Mouse (Mus musculus): ENCODE measurements around the gene Myof. TPM values are rescaled to one million over a fixed set of nuclear protein-coding genes. Genes with fewer than 3 reads are reported as not detected.
A peak's percentile ranks its signal among the peaks of the same experiment; 100 is the strongest.

Gene Myof
- 4.4 and 5.5 TPM in 2 replicates for polyA plus RNA-seq (2012; ENCODE audit: insufficient read depth, insufficient read length, missing spikeins)

DNA sequence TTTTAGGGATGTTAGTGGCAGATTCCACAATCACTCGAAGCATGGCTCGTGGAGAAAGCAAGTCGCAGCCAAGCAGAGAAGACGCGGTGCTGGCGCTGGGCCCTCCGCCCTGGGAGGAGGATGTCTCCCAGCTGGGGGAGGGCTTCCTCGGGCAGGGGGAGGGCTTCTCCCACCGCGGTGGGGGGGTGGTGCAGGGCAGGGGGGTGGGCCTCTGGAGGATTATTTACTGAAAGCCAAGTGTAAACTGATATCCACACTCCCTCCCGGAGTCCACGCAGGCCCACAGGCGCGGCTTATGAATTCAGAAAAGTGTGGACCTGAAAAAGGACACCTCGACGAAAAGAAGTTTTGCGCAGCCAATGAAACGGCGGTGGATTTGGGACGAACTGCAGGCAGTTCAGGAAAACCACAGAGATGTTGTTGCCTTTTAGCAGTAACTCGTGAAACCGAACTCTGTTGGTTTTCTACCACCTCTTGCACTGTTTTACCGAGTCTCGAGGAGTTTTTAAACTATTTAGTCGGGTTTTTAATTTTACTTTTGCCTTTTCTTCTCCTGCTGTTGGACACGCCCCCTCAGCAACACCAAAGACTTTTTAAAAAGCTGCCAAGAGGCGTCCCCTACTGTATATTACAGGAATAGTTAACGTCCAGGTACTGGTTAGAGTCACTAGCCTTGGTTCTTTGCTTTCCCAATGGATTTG, at the start of gene Myof:
Gene Myof (minus strand): TSS at position 297 of the 701 bp plus-strand sequence.
- H3K4me1 ChIP-seq (ENCODE audit: control insufficient read depth, insufficient read depth, insufficient read length, low read length), result no peaks in the 10 kb centered on the region

DNA sequence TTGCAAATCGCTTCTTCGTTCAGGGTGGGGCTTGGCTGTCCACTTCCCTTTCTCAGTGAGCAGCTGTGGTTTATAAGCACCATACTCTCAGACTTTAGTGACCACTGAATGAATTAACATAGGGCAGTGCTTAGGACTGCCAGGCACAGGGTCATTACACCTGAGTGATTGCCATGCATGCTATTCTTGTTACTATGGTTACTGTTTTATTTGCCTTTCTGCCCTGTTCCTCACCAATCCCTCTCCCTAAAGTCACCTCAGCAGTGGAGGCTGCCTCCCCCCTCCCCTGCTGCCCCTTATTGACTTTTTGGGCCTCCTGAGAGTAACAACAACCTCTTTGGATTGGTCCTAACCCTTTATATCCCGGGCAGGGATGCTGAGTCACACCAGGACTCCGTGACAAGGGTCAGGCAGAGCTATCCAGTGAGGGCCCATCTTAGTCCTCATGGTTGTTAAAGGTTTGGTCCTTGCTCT, 48.2 kb upstream of the Myof start:
- Histone ChIP-seq H3K27ac (replicated peaks; ENCODE audit: low read depth, low read length) (no peak overlapping the region), H3K4me3 (ENCODE audit: insufficient read depth, low read depth, low read length) (no peak overlapping the region), H3K4me1 (ENCODE audit: control insufficient read depth, insufficient read depth, insufficient read length, low read length) (0 out of 2 replicates have a peak, but pooled peaks cover 4% of the 10 kb centered on the region)

More for the DNA sequence above, at the start of gene Myof:
- peak within 1 kb of the TSS; percentile 65 for H3K4me3 ChIP-seq (ENCODE audit: insufficient read depth, low read depth, low read length)
- peak within 1 kb of the TSS; percentile 57 for H3K27ac ChIP-seq (replicated peaks; ENCODE audit: low read depth, low read length)

DNA sequence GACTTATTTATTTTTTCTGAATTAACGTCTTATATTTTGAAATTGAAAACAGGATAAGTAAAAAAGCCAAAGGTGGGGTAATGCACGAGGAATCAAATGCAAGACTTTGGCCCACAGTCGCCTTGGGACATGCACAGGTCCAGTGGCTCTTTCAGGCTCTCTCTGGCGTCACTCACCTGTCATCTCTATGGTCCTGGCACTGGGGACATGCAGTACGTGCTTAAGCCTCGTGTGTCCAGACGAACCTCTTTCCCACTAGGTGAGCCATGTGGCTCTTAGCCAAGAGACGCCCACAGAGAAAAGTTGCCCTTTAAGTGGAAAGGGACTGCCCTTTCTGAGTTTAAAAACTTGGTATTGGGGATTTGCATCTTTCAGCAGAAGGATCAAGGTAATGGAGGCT, 46.0 kb upstream of the Myof start:
- H3K27ac ChIP-seq (replicated peaks; ENCODE audit: low read depth, low read length), result peak overlapping the region; percentile 86
- H3K4me1 ChIP-seq (ENCODE audit: control insufficient read depth, insufficient read depth, insufficient read length, low read length), result 0 out of 2 replicates have a peak, but pooled peaks cover 2% of the 10 kb centered on the region
- H3K4me3 ChIP-seq (ENCODE audit: insufficient read depth, low read depth, low read length), result no peak overlapping the region

DNA sequence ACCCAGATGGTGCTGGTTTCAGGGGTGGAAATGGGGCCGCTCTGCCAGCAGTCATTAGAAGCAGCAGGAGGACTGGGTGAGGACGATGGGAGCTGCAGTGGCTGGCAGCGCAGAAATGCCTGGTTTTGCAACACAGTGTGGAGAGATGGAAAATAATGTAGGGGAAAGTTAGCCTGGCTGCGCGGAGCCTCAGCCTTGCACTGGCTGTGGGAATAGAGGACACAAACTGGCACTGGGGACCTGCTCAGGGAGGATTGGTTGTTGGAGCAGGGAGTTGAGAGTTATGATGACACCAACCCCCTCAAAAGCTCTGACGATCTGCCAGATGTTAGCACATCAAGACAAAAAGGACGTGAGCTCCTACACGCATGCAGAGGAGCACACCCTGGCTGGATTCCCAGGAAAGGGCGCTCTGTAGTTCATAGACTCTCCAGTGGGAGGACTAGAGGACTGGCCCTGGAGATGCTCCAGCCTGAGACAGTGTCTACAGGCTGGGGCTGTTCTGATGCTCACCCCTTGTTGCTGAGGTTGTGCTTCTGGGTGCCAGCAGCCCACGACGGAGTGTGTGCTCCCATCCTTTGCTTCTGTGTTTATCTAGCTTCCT, 43.7 kb upstream of the Myof start:
- Histone ChIP-seq H3K27ac (replicated peaks; ENCODE audit: low read depth, low read length) (peak overlapping the region; percentile 95), H3K4me3 (ENCODE audit: insufficient read depth, low read depth, low read length) (no peak overlapping the region), H3K4me1 (ENCODE audit: control insufficient read depth, insufficient read depth, insufficient read length, low read length) (peaks cover 6% of the 10 kb centered on the region; the same call in 1 of the 2 replicates)

DNA sequence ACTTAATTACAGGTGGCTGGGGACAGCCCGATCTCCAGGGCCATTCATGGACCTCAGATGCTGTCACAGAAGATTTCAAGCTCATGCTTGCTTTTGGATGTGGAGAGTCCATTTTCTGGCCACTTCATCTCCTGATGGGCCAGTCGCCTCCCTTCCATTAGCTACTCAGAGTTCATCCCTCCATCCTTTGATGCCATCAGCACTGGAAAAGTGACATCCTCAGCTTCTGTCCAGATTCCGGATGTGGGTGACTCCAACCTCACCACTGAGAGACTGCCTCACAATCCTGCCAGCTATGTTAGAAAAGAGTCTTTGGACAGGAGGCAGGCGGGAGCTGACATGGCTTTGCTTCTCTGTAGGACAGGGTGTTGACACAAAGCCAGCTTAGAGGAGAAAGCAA, 42.5 kb upstream of the Myof start:
- H3K4me1 ChIP-seq (ENCODE audit: control insufficient read depth, insufficient read depth, insufficient read length, low read length), result peaks cover 7% of the 10 kb centered on the region; the same call in 1 of the 2 replicates
- no peak overlapping the region for H3K4me3 ChIP-seq (ENCODE audit: insufficient read depth, low read depth, low read length)
- peak overlapping the region; percentile 95 for H3K27ac ChIP-seq (replicated peaks; ENCODE audit: low read depth, low read length)

DNA sequence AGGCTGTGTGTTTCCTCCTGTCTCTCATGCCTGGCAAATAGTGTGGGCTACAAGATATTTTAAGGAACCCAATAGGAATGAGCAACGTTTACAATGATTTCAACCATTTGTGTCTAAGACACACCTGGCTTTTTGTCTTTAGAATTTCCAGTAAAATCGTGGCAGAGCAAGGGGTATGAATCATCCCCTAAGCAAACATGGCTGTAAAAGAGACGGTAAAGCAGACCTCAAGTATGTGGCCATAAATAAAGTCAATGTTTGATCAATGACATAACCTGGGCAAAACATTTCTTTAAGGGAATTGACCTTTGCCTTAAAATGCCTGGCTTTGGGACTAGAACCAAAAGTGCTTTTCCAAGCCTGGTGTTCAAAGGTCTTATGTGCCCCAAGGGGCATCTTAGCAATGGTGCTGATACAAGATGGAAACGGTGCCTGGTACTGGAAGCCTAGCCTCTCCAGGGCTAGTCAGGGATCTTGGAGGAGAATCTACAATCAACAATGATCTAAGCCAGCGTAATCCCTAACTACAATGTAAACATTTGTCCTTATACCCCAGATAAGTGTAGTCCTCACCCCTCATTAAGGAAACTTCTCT, 39.7 kb upstream of the Myof start:
- H3K4me1 ChIP-seq (ENCODE audit: control insufficient read depth, insufficient read depth, insufficient read length, low read length), result peaks cover 6% of the 10 kb centered on the region; the same call in 1 of the 2 replicates
- no peak overlapping the region for H3K4me3 ChIP-seq (ENCODE audit: insufficient read depth, low read depth, low read length)
- H3K27ac ChIP-seq (replicated peaks; ENCODE audit: low read depth, low read length), result peak overlapping the region; percentile 94

DNA sequence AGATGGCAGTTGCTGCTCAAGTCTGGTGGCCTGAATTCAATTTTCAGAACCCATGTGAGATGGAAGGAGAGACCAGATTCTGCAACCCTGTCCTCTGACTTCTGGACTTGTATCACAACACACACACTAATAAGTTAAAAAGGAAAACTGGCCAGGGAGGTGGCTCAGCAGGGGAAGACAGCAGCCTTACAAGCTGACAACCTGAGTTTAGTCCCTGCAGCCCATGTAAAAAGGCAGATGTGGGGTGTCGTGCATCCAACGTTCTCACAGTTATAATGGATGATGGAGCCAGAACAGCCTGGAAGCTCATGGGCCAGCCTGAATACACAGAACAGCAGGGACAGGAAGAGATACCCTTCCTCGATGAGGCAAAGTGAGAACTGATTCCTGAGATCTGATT, 38.0 kb upstream of the Myof start:
- no peak overlapping the region for H3K4me3 ChIP-seq (ENCODE audit: insufficient read depth, low read depth, low read length)
- H3K4me1 ChIP-seq (ENCODE audit: control insufficient read depth, insufficient read depth, insufficient read length, low read length), result peaks cover 10% of the 10 kb centered on the region
- no peak overlapping the region for H3K27ac ChIP-seq (replicated peaks; ENCODE audit: low read depth, low read length)

DNA sequence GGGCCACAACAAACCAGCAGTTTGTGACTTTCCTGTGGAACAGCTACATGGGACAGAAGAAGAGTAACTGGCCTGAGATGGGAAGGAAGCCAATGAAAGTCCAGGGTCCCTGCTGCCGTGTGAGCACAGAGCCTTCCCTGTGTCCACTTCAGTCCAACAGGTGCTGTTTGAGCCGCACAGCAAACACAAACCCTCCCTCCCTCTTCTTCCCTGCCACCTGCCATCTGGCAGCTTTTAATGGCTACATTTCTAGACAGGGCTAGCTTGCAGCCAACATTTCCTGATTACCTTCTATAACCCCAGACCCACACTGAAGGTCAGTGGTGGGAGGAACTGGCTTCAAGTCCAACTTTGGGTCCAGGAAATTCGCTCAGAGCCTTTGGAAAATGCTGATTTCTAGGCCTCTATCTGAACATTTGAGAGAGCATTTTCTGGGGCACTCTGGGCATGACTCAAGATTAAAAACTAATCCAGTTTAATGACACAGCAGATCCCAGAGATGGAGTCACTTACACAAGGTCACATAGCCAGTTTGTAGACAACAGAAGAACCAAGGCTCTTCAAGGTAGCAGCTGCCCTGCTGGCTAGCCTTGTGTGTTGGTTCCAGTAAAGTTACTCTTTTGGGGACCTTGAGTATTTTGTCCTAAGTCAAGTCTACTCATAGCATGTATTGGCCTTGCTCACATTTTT, 34.6 kb upstream of the Myof start:
- H3K27ac ChIP-seq (replicated peaks; ENCODE audit: low read depth, low read length), result peak overlapping the region; percentile 64
- H3K4me3 ChIP-seq (ENCODE audit: insufficient read depth, low read depth, low read length), result no peak overlapping the region
- H3K4me1 ChIP-seq (ENCODE audit: control insufficient read depth, insufficient read depth, insufficient read length, low read length), result peaks cover 7% of the 10 kb centered on the region; the same call in 1 of the 2 replicates

DNA sequence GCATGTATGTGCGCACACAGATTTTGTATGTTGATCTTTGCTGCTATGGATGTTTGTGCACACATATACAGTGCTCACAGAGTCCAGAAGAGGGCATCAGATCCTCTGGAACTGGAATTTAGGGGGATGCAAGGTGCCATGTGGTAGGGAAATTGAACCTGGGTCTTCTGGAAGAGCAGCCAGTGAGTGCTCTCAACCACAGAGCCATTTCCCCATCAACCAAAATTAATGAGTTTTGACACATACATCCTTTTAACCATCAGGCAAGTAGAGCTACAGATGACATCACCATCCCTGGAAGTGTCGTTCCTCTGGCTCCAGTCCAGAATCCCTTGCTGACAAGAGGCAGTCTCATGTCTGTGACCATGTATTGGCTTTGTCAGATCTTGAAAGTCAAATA, 32.9 kb upstream of the Myof start:
- no peak overlapping the region for H3K27ac ChIP-seq (replicated peaks; ENCODE audit: low read depth, low read length)
- no peak overlapping the region for H3K4me3 ChIP-seq (ENCODE audit: insufficient read depth, low read depth, low read length)
- H3K4me1 ChIP-seq (ENCODE audit: control insufficient read depth, insufficient read depth, insufficient read length, low read length), result peaks cover 7% of the 10 kb centered on the region; the same call in 1 of the 2 replicates

DNA sequence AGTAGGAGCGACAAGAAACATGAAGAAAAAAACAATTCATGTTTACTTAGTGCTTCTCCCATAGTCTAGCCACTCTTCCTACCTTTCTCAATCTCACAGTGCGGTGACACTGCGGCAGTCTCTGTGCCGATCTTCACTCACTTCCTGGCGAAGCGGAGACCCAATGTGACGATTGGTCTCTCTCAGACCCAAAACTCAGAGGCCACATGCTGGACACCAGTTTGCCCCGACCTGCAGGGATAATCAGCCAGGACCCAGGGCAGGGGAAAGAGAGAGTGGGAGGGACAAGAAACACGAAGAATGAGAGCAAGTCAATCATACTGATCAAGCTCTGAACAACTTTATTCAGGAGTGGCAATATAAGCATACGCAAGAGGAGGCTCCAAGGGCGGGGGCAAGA, 31.7 kb upstream of the Myof start:
- Histone ChIP-seq H3K4me1 (ENCODE audit: control insufficient read depth, insufficient read depth, insufficient read length, low read length) (peaks cover 4% of the 10 kb centered on the region; the same call in 1 of the 2 replicates), H3K27ac (replicated peaks; ENCODE audit: low read depth, low read length) (no peak overlapping the region), H3K4me3 (ENCODE audit: insufficient read depth, low read depth, low read length) (no peak overlapping the region)

DNA sequence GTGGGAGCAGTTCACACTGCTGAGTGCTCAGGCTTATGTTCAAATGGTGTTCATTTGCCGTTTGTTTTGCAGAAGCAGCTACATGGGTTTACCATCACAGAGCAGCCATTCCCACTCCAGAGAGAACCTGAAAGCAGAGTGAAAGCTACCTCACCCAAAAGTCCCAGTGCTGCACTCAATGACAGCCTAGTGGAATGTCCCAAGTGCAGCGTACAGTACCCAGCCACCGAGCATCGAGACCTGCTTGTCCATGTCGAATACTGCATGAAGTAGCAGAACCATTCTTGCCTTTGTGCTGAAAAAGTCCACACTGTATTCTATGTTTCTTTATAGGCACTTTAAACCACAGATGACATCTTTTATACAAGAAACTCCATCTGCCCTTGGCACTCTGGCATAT, 29.8 kb upstream of the Myof start:
- H3K4me1 ChIP-seq (ENCODE audit: control insufficient read depth, insufficient read depth, insufficient read length, low read length), result peaks cover 4% of the 10 kb centered on the region; the same call in 1 of the 2 replicates
- no peak overlapping the region for H3K4me3 ChIP-seq (ENCODE audit: insufficient read depth, low read depth, low read length)
- no peak overlapping the region for H3K27ac ChIP-seq (replicated peaks; ENCODE audit: low read depth, low read length)

DNA sequence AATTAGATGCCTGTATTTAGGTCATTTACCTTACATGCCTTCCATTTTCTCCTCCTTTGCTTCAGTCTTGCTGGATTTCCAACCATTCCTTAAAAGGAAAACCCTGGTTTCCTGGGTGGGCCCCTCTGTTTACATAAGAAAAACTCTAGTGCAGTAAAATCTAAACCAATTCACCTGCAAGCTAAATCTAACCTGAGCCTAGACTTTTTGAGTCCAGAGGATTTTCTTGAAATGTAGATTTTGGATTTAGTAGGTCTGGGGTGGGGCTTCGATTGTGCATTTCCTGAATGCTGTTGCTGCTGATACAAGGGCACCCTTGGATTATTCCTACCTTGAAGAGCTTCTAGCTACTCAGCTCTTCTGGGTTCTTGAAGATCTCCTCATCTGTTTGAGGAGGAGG, 20.7 kb upstream of the Myof start:
- H3K4me3 ChIP-seq (ENCODE audit: insufficient read depth, low read depth, low read length), result no peak overlapping the region
- H3K27ac ChIP-seq (replicated peaks; ENCODE audit: low read depth, low read length), result no peak overlapping the region
- no peaks in the 10 kb centered on the region for H3K4me1 ChIP-seq (ENCODE audit: control insufficient read depth, insufficient read depth, insufficient read length, low read length)

DNA sequence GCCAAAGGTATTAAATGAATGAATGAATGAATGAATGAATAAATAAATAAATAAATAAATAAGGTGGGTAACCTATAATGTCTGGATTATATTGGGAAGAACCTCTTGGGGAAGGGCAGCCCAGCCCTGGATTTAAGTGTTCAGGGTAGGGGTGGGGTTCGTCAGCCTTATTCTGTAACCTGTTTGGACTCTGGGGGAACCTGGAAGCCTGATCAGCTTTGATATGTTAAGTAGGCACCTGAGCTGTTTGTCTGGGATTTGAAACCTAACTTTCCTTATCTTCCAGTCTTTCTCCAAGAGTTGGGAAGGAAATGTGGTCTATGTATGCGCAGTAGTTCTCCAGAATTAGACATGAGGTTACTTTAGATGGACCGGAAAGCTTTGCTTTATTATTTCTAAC, 19.8 kb upstream of the Myof start:
- Histone ChIP-seq H3K27ac (replicated peaks; ENCODE audit: low read depth, low read length) (no peak overlapping the region), H3K4me1 (ENCODE audit: control insufficient read depth, insufficient read depth, insufficient read length, low read length) (no peaks in the 10 kb centered on the region), H3K4me3 (ENCODE audit: insufficient read depth, low read depth, low read length) (no peak overlapping the region)

DNA sequence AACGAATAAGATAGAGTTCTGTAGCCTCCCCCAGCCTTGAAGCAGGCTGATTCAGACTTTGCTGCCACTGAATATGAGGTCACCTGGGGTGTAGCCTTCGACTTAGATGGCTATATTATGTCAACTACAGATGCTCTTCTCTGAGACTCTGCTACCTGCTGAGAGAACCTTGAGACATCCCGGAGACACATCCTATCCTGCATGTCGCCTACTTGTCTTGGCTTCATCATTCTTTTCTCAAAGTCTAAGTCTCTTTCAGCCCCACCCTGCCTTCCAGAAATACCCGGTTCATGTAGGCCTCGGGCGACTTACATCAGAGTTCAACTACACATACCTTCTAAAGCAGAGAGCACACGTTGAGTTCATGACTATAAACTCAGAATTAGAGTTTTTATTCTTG, 13.6 kb upstream of the Myof start:
- H3K4me3 ChIP-seq (ENCODE audit: insufficient read depth, low read depth, low read length), result no peak overlapping the region
- no peak overlapping the region for H3K27ac ChIP-seq (replicated peaks; ENCODE audit: low read depth, low read length)
- no peaks in the 10 kb centered on the region for H3K4me1 ChIP-seq (ENCODE audit: control insufficient read depth, insufficient read depth, insufficient read length, low read length)

DNA sequence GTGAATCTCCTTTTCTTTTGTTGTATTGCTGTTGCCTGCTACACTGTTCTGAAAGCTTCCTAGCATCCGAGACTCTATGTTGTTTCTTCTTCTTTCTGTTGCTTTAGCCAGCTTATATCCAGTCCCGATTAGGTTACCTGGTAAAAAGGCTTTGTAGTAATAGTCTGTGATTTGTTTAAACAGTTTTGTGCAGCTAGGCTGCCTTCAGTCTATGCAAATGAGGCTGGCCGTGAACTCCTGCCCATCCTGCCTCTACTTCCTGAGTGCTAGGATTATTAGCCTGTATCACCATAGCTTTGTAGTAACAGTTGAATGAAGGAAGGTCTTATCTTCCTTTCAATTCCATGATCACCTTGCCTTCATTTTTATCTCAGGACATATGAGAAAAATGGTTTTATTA, 12.9 kb upstream of the Myof start:
- no peaks in the 10 kb centered on the region for H3K4me1 ChIP-seq (ENCODE audit: control insufficient read depth, insufficient read depth, insufficient read length, low read length)
- no peak overlapping the region for H3K4me3 ChIP-seq (ENCODE audit: insufficient read depth, low read depth, low read length)
- no peak overlapping the region for H3K27ac ChIP-seq (replicated peaks; ENCODE audit: low read depth, low read length)

Data from brown adipose tissue, adult 24 weeks (tissue).